ENCODE assay signal across 9 mouse cellular contexts in genomic region chr7:141088473-141088872, GRCm38 (mm10). TPM values are rescaled to one million over a fixed set of nuclear protein-coding genes. Genes with fewer than 3 reads are reported as not detected.
DNase-seq lines count a peak whose midpoint lies in the region; ATAC-seq and TF ChIP-seq lines count a peak whose summit lies in the region.
"Had no signal": no experiment of that assay in that cellular context is flagged by ENCODE, and none has a peak within 500 bp of the region (broad histone marks: within the 10 kb centered on the region; RNA-seq: fewer than 3 reads in every experiment).

No protein-coding gene starts in this region.

- no peaks in the 10 kb centered on the region for H3K36me3 ChIP-seq in neural tube, embryonic 13.5 days

- peak overlapping the region; percentile 62 for H3K4me3 ChIP-seq in bone marrow, adult 2 months (replicated peaks; ENCODE audit: control insufficient read depth, low read depth, low read length)
- H3K4me3 ChIP-seq in neural tube, embryonic 13.5 days, result no peak overlapping the region

- no peak for TF ChIP-seq CTCF in bone marrow, adult 2 months (IDR thresholded peaks at IDR 0.05; ENCODE audit: control insufficient read depth, insufficient read depth, low read length)

- 0 out of 2 replicates have a peak overlapping the region, but pooled peaks have one; percentile 25 for H3K4me2 ChIP-seq in neural tube, embryonic 13.5 days

- ATAC-seq in neural tube, embryonic 13.5 days (ENCODE audit: low read depth), result no peak

- no peaks in the 10 kb centered on the region for H3K9me3 ChIP-seq in neural tube, embryonic 13.5 days

- H3K27ac ChIP-seq in bone marrow, adult 2 months (ENCODE audit: control insufficient read depth, insufficient read depth, low read depth, low read length, poor library complexity), result 0 out of 2 replicates have a peak overlapping the region, but pooled peaks have one; percentile 30
- H3K27ac ChIP-seq in neural tube, embryonic 13.5 days (replicated peaks), result no peak overlapping the region
- H3K27ac ChIP-seq: macrophage had no signal

- no peak overlapping the region for H3K9ac ChIP-seq in neural tube, embryonic 13.5 days

- H3K27me3 ChIP-seq in neural tube, embryonic 13.5 days, result peaks cover 60% of the 10 kb centered on the region

- DNase-seq in kidney, postnatal 10 days, result peak; percentile 18
- no peak for DNase-seq in kidney, adult 11 months
- peak; percentile 70 for DNase-seq in induced T-regulatory cell, adult 2 months (ENCODE audit: low read depth)
- no peak for DNase-seq in lung, postnatal 25 days (ENCODE audit: low spot score)
- no peak for DNase-seq in layer of hippocampus, adult 9-11 months
- DNase-seq: kidney, adult 8-10 months had no signal

- H3K4me1 ChIP-seq in bone marrow, adult 2 months (ENCODE audit: control insufficient read depth, insufficient read depth, low read length), result peaks cover 5% of the 10 kb centered on the region
- peaks cover 10% of the 10 kb centered on the region; the same call in 1 of the 2 replicates for H3K4me1 ChIP-seq in neural tube, embryonic 13.5 days (replicated peaks)

- TF ChIP-seq POLR2A in bone marrow, adult 2 months (IDR thresholded peaks at IDR 0.05; ENCODE audit: borderline replicate concordance, control insufficient read depth, low read depth, low read length), result no peak

- WGBS in bone marrow, adult 2 months, result 7% methylated on average over 18 of the region's 18 CpGs
- WGBS in neural tube, embryonic 13.5 days, result 25% methylated on average over 18 of the region's 18 CpGs

RNA-seq across cellular contexts. Expression of gene Pkp3, which starts 10.5 kb away (rescaled TPM):
- 5.4 and 15.9 TPM in 2 replicates for polyA plus RNA-seq in bone marrow, adult 2 months (2011; ENCODE audit: insufficient read depth, insufficient read length, low replicate concordance, missing spikeins)
- 0.38 and 1.2 TPM in 2 replicates for polyA plus RNA-seq in neural tube, embryonic 13.5 days (2015; fragmentation: Nextera tagmentation; extraction: Ambion mirVana)
- polyA plus RNA-seq: macrophage had no signal

RNA-seq across cellular contexts. Expression of gene Sigirr, which starts 11.9 kb away (rescaled TPM):
- polyA plus RNA-seq in bone marrow, adult 2 months (2011; ENCODE audit: insufficient read depth, insufficient read length, low replicate concordance, missing spikeins), result 10.4 and 19.8 TPM in 2 replicates
- polyA plus RNA-seq in neural tube, embryonic 13.5 days (2015; fragmentation: Nextera tagmentation; extraction: Ambion mirVana), result 1.5 and 3.5 TPM in 2 replicates

RNA-seq across cellular contexts. Expression of gene B4galnt4, which starts 27.6 kb away (rescaled TPM):
- polyA plus RNA-seq in bone marrow, adult 2 months (2011; ENCODE audit: insufficient read depth, insufficient read length, low replicate concordance, missing spikeins), result 0.36 and 2.1 TPM in 2 replicates
- 39.2 and 41.0 TPM in 2 replicates for polyA plus RNA-seq in neural tube, embryonic 13.5 days (2015; fragmentation: Nextera tagmentation; extraction: Ambion mirVana)
- polyA plus RNA-seq: macrophage had no signal

RNA-seq across cellular contexts. Expression of gene Ano9, which starts 29.1 kb away (rescaled TPM):
- polyA plus RNA-seq in bone marrow, adult 2 months (2011; ENCODE audit: insufficient read depth, insufficient read length, low replicate concordance, missing spikeins), result 2.5 TPM in 1 of 2 replicates, not detected in the other
- 0.27 TPM in 1 of 2 replicates, not detected in the other for polyA plus RNA-seq in neural tube, embryonic 13.5 days (2015; fragmentation: Nextera tagmentation; extraction: Ambion mirVana)
- polyA plus RNA-seq: macrophage had no signal

RNA-seq across cellular contexts. Expression of gene Ptdss2, which starts 33.7 kb away (rescaled TPM):
- polyA plus RNA-seq in bone marrow, adult 2 months (2011; ENCODE audit: insufficient read depth, insufficient read length, low replicate concordance, missing spikeins), result 66.7 and 84.6 TPM in 2 replicates
- polyA plus RNA-seq in neural tube, embryonic 13.5 days (2015; fragmentation: Nextera tagmentation; extraction: Ambion mirVana), result 63.5 and 77.7 TPM in 2 replicates

Comparison
In these comparisons a context has a peak if more than half of its experiments do, and no peak if none do; other contexts are left out.
1. DNase-seq: peak in kidney, postnatal 10 days (single experiment) and induced T-regulatory cell, adult 2 months (single experiment); none in kidney, adult 11 months (single experiment), lung, postnatal 25 days (single experiment) and layer of hippocampus, adult 9-11 months (single experiment).
2. RNA of gene B4galnt4, which starts 27.6 kb away (polyA plus RNA-seq): 39.2 to 41.0 TPM in neural tube, embryonic 13.5 days; 0.36 to 2.1 TPM in bone marrow, adult 2 months; every median in the first group is over 10 times any median in the second.